Mouse (Mus musculus): ENCODE data around the gene Gm20518.
A peak's percentile ranks its signal among the peaks of the same experiment; 100 is the strongest.

Gene Gm20518

DNA sequence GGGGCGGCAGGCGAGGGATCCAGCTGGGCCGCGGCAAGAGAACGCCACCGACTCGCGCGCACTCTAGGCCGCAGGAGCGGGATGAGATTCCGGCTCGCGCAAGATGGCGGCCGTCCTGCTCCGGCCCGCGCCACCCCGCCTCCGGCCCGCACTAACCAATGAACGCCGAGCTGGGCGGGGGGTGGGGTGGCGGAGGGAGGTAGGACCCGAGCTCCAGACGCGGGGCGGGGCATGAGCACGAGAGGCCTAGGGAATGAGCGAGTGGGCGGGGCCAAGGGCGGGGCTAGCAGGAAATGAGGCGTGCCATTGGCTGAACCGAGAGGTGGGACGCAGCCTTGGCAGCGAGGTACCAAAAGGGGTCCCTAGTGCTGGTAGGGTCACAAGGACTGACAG, at the start of gene Gm20518:
Gene Gm20518 (minus strand): TSS at position 105 of the 393 bp plus-strand sequence.
- DNase-seq: peak; percentile 100

- no peak for DNase-seq
Measured at GRCm38 (mm10) chr16:17939255-17939751, 47.8 kb upstream of the Gm20518 start.

GRCm38 (mm10) chr16:17938821-17939220, 47.4 kb upstream of the Gm20518 start:
- peak; percentile 67 for DNase-seq

GRCm38 (mm10) chr16:17938187-17938586, 46.7 kb upstream of the Gm20518 start:
- DNase-seq: no peak

DNA sequence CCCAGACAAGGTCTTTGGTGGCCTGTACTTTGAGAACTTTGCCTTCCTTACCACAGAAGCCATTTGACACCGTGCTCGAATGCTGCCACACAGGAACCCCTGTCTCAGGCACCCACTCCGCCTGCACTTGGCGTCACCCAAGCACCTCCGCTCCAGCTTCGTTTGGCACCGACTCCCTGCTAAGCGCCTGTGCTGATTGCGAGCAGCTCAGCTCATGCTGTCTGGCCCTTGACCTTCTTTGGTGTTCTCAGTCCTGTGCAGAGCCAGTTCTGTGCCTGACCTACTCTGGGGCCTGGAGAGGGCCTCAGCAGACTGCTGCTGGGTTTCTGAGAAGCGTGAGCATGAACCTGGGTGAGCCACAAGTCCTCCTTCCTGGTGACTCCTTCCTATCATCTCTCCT, 45.3 kb upstream of the Gm20518 start:
- no peak for DNase-seq

DNA sequence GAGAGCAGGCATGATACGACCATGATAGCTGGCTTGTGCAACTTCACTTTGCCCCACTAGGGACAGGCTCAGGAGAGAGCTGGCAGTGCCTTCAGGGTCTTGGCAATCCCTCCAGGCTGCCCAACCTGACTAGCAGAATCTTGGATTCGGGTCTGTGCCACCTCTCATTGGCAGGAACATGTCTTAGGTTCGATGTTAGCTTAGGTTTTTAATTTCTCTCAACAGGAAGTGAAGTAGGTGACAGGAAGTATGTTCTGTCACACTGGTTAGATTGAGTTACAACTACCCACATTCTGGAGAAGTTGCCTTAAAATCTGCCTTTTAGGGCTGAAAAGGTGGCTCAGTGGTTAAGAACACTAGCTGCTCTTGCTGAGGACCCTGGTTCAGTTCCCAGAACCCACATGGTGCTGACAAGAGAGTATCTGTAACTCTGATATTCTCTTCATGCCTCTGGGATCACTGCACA, 43.0 kb upstream of the Gm20518 start:
- DNase-seq: no peak

- no peak for DNase-seq
Measured at GRCm38 (mm10) chr16:17933594-17934444, 42.3 kb upstream of the Gm20518 start.

DNA sequence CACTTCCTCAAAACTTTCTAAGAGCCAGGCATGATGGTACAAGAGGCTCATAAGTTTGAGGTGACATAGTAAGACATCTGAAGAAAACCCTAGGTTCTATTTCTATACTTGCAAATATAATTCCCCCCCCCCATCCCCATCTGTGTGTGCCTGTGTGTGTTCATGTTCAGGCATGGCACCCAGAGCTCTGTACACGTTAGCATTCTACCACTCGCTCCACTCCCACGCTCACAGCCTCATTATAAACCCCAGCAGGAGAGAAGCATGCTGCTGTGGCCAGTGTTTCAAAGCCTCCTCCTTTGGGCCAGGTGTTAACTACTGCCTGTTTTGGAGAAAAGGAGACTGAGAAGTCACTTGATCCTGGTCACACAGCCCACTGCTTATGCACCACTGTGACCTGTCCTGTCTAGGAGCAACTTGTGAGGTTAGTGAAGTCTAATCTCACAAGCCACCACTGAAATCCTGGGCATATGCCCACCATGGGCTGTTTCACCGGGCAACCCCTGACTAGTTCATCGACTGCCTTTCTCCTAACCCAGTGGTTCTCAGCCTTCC, 40.5 kb upstream of the Gm20518 start:
- no peak for DNase-seq

GRCm38 (mm10) chr16:17929631-17930030, 38.2 kb upstream of the Gm20518 start:
- no peak for DNase-seq

DNA sequence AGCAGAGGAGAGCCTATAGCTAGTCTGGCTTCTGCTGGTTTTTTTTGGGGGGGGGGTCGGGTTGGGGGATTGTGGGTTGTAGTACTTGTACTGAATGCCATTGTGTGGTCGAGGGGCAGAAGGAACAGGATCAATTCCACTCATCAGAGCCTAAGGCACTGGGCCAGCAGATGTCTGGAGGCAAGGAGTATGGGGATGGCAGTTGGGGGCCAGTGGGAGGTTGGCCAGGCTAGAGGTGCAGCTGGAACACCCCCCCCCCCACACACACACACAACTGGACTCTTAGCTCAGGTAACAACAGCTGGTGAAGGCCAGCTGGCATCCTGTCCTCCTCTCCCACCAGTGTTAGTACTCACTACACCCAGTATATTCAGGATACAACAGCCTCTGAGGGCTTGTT, 37.7 kb upstream of the Gm20518 start:
- no peak for DNase-seq

DNA sequence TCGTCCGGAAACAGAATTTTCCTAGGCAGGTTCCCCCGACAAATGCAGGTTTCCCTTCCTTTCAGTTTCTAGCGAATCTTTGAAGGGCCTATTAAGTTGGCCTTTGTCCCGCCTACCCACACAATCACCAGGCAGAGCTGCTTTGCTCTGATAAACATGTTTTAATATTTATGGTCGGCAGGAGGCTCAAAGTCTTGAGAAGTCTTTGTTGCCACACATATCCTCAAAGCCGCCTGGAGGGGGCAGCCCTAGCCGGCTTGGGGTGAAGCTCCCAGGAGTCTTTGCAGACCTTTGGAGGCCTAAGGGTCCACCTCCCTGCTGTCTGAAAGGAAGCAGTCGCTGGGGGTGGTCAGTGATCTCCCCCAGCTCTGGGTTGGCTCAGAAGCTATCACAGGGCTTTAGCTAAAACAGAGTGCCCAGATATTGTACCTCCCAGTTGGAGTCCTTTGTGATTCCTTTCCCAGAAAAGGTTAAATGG, 37.2 kb upstream of the Gm20518 start:
- no peak for DNase-seq

DNA sequence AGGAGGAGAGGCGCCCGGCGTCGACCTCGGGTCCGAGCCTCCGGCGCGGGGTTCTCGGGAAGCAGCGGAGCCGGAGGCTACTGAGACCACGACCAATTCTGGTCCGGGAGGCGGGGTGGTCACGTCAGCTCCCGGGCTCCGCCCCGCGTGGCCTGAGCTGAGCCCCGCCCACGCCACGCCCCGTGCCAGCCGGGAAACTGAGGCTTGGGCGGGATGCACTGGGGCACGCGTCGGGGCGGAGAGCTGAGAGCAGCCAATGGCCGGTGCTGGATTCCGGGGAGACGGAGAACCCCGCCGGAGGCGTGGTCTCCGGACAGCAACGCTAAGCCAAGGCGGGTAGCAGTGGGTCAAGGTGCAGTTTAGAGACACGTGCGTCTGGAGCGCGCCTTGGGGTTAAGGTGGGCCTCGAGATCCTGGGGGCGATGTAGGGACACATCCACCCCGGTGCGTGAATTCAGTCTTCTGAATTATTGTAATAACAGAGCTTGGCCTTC, 36.7 kb upstream of the Gm20518 start, which contains the start of gene Slc25a1:
Gene Slc25a1 (minus strand): TSS at position 133 of the 494 bp plus-strand sequence.
- DNase-seq: peak; percentile 60

DNA sequence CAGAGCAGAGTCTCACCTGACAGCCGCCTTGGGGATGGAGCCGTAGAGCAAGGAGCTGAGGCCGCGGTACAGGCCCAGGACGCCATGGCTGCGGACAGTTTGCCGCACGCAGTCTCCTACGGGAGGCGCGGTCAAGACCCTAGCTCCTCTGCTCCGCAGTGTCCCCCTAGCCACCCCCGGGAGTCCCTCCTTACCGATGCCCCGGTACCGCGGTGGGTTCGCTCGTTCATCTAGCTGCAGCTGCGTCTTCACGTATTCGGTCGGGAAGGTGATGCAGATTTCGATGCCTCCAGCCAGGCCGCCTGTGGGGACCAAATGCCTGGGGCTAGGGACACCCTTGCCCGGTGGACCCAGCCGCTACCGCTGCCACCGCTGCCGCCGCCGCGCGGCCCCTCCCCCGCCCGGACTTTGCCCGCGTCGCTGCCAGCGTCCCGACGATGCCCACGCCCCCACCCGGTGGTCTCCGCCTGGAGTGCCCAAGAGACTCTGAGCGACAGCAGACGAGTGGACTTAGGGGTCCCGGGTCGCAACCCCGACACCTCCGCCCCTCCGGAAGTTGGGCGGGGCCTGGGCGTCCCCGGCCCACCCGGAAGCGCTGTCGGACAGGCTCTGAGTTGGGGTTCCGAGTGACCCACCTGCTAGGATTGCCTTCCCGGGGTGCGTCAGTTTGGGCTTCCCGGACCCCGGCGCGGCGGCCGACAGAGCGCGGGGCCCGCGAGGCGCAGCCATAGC, 36.0 kb upstream of the Gm20518 start:
- no peak for DNase-seq

- peak; percentile 62 for DNase-seq
Measured at GRCm38 (mm10) chr16:17922163-17922538, 30.7 kb upstream of the Gm20518 start.

DNA sequence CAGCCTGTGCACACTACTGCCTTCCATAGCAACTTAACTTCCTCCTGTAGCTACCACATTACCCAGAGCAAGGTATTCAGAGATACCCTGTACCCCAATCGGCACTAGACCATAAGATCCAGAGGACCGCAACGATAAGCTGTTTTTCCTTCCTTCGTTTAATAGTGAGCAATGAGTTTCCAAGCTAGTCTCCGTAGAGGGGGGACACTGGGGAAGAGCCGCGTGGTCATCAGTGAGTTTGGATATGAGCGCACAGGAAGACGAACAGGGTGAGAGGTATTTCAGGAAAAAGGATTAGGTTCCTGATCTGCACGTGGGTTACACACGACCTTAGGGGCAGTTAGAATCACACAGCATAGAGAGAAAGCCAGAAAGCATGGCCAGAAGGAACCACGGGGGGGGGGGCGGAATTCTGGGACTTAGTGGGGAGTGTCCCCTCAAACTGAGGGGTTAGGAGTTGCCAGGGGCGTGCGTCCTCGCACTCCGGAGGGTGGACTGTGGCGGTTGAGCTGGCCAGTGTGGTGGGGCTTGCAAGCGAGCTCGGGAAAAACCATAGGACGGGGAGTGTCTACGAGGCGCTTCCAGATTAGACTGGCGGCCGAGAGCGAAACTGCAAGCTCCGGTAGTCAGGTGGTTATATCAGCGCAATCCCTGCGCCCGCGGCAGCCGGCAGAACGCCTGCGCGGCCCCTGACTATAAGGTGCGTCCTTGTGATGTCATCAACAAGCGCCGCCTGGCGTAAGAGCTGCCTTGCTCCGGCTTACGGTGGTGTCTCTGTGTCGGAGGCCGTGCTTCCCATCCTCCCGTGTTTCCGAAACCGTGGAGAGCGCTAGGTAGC, 30.1 kb upstream of the Gm20518 start:
- DNase-seq: peak; percentile 94

DNA sequence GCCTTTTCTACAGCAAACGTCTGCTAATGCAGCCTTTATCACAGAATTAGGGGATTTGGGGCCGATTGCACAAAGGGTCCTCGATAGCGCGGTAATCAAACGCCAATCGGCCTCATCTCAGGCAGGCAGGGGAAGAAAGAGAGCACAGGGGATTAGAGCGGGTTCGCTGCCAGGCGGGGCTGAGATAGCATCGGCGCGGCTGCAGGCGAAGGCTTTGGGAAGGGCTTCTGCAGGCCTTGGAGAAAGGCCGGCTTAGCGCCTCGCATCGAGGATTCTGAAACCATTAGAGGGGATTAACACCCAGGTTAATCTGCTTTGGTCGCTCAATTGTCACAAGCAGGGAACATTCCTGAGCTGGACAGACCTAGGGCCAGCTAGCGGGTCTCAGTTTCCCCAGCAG, 29.1 kb upstream of the Gm20518 start:
- no peak for DNase-seq

DNA sequence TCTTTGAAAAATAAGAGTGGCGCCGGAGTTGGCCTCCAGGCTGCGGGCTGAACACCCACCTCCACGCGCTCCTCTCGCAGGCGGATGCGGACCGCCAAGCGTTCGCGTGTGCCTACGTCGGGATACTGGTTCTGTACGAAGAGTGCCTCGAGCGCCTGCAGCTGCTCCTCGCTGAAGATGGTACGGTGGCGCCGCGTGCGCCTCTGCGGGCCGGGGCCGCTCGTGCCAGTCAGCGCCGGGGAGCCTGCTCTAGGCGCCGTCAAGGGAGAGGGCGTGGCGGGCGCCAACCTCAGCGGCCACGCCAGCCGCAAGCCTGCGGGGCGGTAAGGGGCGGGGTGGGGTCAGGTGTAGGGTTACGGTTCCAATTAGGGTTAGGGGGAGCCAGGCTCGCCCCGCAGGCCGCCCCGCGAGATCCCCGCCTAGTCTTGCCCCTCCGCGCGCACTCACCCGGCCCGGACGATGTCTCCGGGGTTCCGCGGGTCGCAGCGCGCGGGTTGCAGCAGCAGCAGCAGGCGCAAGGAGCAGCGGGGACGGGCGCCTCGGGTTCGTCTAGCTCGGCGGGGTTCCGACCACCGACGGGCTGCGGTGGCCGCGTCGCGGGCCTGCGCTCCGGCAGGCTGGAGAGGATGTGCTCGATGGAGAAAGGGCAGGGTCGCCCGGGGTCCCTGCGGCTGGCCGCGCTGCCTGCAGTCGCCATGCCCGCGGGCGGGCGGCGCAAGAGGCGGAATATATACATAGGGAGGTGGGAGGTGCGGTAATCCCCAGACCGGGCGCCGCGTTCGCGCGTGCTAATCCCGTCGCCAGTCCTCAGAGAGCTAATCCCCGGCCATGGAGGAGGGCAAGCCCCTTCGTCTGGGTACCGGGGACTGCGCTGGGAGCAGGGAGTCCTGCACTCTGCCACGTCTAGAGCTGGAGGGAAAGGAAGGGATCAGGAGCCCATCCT, 23.1 kb upstream of the Gm20518 start, which contains the start of gene Gsc2:
Gene Gsc2 (minus strand): TSS at position 753 of the 943 bp plus-strand sequence.
- no peak for DNase-seq

GRCm38 (mm10) chr16:17911052-17911595, 19.7 kb upstream of the Gm20518 start, which contains the start of gene Ess2:
Gene Ess2, minus strand, starts transcription at chr16:17911348.
- peak; percentile 87 for DNase-seq

DNA sequence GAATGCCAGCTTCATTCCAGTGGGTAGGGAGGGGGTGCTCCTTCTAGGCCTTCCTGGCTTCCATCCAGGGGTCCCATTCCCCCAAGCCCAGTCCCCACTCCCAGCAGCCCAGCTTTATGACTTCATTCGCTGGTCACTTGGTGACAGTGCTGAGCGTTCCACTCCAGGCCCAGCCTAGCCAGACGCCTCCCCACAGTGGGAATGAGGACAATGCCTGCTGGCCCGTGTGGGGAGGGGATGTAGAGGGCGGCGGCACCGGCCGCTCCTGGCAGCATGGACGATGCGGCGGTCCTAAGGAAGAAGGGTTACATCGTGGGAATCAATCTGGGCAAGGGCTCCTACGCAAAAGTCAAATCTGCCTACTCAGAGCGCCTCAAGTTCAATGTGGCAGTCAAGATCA, 7.0 kb upstream of the Gm20518 start, which contains the start of the genes Dgcr2 and Tssk2:
Gene Dgcr2 (minus strand): TSS at position 101 of the 400 bp plus-strand sequence.
Gene Tssk2 (plus strand): TSS at position 176 of the 400 bp plus-strand sequence.
- no peak for DNase-seq

DNA sequence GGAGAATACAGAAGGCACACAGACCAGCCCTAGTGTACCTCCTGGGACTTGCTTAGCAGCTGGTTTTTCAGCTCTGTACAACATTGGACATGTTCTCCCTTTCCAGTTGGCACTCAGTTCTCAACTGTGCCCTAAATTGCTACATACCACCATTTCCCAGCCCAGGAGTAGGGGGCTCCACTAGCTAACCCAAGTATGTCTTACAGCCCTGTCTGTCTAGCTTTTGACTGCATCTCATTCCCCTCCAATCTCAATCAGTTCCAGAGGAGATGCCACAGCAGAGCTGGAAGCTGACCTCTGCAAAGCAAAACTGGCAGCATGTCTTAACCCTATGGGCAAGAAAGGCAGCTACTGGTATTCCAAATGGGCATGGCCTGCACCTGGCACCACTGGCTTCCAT, 4.6 kb upstream of the Gm20518 start:
- no peak for DNase-seq
